Mouse (Mus musculus): Measurements from ENCODE around the gene Cflar.
"Not testable (repeated sequence)": the region's sequence is repeated elsewhere in the genome, so short reads cannot be mapped to it uniquely, and the experiment has no call there.

Cflar gene

DNA sequence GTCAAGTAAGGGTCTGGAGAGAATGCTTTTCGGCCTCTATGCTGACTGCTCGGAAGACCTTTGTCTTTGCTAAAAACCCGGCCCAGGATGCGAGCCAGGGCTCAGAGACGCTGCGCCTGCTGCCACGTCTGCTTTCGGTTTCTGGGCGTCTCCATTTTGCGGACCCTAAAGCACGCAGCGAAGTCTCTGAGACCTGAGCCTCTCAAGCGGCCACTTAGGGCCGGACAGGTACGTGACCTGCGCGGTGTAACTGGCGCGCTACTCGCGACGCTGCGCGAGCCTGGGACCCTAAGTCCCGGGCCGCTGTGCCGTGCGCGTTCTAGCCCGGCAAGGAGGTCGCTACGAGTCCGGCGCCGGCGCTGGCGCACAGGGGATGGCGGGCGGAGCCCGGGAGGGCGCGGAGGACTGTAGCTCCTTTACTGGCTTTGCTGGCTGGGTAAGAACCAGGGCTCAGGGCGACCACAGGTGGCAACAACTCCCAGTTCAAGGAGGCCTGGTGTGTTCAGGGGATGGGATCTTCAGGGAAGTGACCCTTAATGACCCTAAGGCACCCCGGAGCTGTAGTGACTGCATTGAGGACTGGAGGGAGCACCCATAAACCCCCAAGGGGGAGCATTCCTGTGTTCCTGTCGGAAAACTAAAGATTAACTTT, at the start of gene Cflar:
Gene Cflar (plus strand): TSS at position 144 of the 652 bp plus-strand sequence.
- in situ Hi-C loops (cut with MboI, MseI): no loop called here

DNA sequence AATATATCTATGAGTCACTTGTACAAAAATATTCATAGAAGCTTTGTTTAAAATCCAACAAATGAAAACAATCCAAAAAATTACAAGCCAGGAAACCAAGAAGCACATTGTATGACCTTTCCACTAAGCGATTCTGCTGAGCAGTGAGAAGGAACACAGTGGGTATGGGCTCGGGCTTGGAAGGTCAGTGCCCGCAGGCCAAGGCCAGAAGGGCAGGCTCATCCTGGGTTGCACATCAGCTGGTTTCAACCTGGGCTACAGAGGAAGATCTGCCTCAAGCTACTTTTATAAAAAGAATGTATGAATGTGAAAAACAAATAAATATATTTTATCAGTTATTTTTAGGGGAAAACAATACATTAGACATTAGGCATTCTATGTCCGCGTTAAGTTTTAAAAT, 48.6 kb upstream of the Cflar start:
- in situ Hi-C loops (cut with MboI, MseI): not testable (repeated sequence)

DNA sequence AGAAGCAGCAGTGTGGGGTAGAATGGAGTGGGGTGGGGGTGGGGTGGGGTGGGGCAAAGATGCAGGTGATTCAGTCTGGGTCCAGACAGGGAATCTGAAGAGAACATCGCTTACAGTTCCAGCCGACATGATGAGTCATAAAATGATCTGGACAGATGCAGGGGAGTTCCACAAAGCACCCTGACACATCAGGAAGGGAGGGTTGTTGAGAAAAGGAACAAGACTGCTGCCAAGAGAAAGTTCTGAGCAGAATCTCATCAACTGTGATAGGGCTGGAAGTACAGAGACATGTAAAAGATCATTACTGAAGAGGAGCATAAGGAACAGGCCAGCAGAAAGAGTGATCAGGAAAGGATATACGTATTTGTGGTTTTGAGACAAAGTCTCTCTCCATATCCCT, 47.9 kb upstream of the Cflar start:
- in situ Hi-C loops (cut with MboI, MseI): not testable (repeated sequence)

DNA sequence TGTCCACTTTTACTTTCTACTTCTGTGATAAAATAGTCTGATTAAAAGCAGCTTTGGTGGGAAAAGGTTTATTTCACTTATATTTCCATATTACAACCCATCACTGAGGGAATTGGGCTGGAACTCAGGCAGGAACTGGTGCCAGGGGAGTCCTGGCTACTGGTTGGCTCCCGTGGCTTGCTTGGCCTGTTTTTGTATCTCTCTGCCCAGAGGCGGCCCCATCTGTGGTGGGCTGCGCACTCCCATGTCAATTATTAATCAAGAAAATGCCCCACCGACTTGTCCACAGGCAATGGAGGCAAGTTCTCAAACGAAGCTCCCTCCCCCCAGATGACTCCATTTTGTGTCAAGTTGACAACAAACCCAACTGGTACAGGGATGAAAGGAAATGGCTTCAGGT, 43.1 kb upstream of the Cflar start:
- in situ Hi-C loops (cut with MboI, MseI): no loop called here

DNA sequence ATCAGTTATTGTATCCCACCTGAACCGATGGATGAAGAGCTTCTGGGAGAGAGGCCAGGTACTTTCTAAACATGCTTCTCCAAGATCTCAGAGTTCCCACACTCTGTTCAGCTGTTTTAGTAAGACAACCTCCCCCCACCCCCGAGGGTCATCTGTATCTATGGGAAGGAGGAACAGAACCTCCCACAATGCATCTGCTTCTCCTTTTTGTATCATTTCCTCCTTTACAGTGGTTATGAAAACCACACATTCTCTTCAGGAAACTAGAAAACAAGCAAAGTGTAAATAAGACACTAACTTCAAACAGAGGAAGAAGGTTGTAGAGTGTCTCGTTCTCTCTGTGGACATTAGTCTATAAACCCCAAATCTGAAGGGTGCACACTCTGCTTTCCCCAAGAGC, 41.7 kb upstream of the Cflar start:
- in situ Hi-C loops (cut with MboI, MseI): not testable (repeated sequence)

DNA sequence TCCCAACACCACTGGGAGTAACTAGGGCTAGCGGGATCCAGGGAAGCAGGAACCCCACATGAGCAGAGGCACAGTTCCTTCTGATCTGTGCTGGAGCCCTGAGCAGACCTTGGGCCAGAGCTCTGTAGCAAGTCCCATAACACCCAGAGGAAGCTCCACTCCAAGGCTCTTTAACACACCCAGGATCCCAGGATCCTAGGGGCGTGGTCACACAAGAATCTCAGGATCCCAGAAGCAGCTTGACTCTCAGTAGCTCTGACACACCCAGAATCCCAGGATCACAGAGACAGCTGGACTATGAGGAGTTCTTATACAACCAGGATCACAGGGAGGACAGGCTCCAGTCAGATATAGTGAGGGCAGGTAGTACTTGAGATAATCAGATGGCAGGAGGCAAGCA, 39.2 kb upstream of the Cflar start:
- in situ Hi-C loops (cut with MboI, MseI): no loop called here

DNA sequence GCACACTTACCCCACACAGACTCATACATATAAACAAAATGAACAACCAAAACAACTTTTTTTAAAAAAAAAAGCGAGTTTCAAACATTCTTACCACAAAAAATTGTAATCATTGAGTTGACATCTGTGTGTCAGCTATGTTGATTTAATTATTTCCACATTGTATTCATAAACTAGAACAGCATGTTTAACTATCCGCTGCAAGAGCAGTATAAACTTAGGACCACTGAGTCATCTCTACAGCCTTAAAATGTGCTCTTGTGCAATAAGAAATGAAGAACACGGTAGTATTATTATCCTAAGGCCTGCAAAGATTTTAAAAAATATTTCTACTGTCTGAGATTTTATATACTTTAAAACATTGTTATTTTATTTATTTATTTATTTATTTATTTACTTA, 36.3 kb upstream of the Cflar start:
- in situ Hi-C loops (cut with MboI, MseI): no loop called here

DNA sequence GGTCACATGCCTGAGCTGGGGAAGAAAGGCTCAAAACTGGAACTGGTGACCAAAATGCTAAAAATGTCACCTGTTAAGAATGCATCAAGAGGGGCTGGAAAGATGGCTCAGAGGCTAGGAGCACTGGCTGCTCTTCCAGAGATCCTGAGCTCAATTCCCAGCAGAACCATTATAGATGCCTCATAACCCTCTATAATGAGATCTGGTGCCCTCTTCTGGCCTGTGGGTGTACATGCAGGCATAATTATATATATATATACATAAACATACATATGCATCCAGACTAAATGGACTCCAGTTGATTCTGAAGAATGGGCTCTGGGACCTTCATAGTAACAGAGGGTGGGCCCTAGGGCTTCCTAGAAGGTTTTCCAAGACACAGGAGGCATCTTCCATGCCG, 33.7 kb upstream of the Cflar start:
- in situ Hi-C loops (cut with MboI, MseI): no loop called here

DNA sequence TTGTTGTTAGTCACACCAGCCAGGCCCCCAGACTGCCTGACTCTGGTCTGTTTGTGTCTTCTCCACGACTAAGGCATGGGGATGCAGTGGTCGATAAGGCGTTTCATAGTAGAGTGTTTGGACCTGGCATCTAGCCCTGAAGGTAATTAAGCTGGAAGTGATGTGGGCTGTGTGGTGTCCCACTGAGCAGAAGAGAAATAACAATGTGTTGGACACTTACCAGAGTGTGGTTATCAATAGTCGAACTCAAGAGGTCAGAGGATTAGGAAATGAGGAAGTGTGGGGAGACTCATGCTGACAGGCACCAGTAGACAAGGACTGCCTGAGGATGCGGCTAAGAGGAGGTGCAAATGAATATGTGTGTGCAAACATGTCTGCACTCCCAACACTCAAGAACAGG, 32.9 kb upstream of the Cflar start:
- in situ Hi-C loops (cut with MboI, MseI): not testable (repeated sequence)

DNA sequence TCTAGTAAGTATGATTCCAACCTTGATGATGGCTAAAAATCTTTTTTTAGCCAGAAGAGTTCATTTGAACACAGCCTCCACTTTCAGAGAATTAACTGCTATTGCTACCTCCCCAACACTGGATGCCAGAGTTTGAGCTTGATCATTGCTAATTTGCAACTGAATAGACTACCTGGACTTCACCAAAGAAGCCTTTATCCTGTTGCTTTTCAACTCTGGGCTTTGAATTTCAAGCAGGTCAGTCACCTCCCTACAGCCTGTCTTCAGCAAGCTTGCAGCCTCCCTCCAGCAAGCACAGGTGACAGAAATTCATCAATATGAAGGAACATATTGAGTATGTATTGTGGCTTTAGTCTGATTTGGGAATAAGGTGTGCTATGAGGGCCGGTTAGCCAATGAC, 21.9 kb upstream of the Cflar start:
- in situ Hi-C loops (cut with MboI, MseI): no loop called here

DNA sequence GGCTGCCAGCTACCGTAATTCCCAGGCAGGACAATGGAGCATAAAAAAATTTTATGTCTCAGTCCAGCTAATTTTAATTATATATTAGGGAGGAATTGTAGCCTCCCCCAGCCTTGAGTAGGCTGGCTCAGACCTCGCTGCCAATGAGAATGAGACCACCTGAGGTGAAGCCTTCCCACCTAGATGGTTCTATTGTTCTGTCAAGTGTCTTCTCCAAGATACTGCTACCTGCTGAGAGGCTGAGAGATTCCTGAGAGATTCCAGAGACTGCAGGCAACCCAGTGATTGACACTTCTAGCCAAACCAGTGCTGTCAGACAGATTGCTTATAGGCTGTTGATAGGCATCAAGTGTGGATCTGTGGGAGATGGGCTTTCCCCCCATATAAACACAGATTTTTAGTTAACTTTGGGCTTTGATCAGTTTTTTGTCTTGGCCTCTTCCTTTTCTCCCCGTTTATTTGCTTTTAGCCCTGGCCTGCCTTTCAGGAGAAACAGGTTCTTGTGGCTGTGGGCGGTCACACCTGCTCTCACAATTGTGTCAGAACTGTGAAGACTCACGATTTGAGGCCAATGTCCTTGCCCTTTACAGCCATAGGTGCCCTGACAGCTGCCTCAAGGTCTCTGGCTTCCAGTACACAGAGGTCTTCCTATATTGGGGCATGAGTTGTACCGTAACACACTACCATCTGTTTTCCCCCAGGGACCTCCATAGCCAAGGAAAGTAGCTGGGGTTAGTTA, 21.1 kb upstream of the Cflar start:
- in situ Hi-C loops (cut with MboI, MseI): loop anchor here (5.0 kb wide), 1 partner anchor 202 kb away; no protein-coding TSS in a partner anchor

DNA sequence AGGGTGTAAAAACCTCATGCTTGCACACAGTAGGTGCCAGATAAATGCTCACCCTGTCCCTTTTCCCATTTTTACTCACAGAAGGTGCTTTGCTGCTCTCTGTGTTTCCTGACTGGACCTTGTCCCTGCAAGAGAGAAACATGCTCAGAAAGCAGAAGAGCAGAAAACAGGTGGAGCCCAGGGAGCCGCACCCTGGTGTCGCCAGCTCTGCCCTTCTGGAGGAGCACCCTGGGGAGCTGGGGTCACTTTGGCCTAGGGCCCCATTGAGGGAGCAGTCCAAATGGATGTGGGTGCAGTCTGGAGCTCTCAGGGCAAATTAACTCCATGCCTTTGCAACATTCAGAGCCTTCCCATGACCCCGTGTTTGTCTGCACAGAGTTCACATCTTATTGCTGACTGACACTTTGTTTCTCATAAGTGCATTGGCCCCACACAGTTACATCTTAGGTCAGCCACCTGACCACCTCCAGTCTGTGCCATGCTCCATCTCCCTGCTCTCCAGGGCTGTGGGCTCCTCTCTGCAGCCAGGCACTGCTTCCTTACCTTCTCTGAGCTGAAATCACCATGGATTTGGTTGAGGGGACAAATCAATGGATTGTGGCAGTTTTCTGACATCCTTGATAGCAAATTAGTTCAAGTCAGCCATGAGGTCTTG, 20.3 kb upstream of the Cflar start:
- in situ Hi-C loops (cut with MboI, MseI): loop anchor here (5.0 kb wide), 1 partner anchor 201 kb away; no protein-coding TSS in a partner anchor

DNA sequence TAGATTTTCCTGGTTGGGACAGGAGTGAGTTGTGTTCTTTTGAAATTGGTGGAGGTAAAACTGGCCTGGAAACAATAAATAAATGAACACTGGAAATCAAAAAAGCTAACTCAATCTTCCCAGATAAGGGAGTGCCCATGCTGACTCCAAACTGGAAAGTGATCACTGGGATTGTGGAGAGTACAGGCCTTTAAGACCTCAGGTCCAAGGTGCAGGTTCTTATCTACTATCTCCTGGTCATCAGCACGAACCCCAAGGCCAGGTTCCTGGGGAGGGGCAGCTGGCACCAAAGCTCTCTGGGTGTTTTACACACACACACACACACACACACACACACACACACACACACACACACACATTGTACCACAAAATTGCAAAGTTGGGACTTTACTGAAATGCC, 19.6 kb upstream of the Cflar start:
- in situ Hi-C loops (cut with MboI, MseI): loop anchor here (5.0 kb wide), 1 partner anchor 201 kb away; no protein-coding TSS in a partner anchor

DNA sequence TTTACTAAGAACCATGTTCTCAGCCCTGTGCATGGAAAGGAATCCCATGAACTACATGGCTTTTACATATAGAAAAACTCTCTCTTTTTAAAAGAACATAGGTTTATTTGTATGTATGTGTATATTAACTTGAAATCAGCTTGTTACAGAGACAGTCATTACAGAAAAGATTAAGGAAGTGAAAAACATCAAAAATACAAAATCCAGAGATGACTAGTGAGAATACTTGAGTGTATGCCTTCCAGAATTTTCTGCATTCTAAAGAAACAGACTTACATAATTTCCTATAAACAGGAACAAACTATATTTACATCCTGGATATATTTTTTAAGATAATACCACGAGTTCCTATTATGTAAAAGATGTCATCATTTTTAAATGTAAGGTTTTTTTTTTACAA, 17.6 kb upstream of the Cflar start:
- in situ Hi-C loops (cut with MboI, MseI): loop anchor here (5.0 kb wide), 1 partner anchor 199 kb away; no protein-coding TSS in a partner anchor

DNA sequence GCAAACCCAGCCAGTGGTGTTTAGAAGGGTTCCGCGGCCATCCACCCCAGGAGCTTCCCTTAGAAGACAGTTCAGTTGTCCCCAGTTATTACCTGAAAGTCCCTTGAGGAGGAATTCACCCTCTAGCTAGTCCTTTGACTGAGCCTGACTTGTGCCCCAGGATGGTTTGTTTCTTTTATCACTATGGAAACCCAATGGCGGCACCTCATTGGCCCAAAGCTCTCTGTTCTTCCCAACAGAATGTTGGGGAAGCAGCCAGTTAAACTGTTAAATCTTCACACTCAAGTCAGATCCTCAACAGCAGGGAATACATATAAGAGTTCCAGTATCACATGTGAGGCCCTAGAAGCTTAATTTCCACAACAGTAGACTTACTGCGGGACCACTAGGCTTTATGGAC, 15.5 kb upstream of the Cflar start, which contains the start of gene Als2cr12:
Gene Als2cr12 (minus strand): TSS at position 180 of the 400 bp plus-strand sequence.
- in situ Hi-C loops (cut with MboI, MseI): not testable (repeated sequence)

DNA sequence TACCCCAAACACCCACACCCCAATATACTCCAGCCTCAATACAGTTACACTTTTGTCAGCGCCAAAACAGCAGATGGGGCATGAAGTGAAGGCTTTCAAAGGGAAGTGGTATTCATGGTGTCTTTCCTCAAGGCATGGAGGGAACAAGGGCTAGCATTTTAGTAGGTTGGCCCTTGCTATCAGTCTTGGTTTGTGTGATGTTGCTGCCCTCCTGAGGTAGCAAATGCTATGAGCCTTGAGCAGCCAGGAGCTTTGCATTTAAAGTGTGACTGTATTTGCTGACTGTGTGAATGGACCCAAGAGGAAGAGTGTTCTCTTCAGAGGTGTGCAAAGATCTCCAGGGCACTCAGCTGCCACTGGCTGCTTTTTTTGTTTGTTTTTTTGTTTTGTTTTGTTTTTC, 13.7 kb upstream of the Cflar start:
- in situ Hi-C loops (cut with MboI, MseI): not testable (repeated sequence)

DNA sequence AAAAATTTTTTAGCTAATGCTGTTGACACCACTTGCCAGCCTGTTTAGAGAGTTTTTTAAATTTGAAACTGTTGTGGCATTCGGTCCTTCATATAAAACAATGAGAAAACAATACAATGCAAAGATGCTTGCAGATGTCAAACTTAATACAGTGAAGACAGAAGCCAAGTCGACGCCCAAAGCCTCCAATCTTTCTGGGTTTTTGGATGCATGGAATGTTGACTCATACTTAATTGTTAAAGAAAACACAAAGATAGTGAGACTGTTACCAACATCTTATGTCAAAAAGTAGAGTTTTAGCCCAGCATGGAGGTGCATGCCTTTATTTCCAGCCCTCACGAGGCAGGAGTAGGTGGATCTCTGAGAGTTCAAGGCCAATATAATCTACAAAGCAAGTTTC, 12.5 kb upstream of the Cflar start:
- in situ Hi-C loops (cut with MboI, MseI): no loop called here

DNA sequence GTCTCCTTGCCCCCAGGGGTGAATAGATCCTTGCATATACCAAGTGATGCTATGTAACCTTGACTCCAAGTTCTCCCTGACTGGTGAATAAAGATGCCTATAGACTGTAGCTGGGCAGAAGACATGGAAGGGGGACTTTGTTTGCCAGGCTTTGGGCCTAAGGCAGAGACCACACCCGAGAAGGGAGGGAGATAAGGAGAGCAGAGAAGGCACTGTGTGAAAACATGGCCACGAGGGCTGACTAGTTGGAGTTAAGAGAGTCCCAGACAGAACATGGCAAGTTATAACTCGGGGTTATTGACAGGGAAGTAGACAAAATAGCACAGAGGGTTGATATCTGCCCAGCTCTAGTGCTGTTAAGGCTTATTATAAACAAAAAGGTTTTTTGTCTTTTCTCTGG, 11.3 kb upstream of the Cflar start:
- in situ Hi-C loops (cut with MboI, MseI): no loop called here

DNA sequence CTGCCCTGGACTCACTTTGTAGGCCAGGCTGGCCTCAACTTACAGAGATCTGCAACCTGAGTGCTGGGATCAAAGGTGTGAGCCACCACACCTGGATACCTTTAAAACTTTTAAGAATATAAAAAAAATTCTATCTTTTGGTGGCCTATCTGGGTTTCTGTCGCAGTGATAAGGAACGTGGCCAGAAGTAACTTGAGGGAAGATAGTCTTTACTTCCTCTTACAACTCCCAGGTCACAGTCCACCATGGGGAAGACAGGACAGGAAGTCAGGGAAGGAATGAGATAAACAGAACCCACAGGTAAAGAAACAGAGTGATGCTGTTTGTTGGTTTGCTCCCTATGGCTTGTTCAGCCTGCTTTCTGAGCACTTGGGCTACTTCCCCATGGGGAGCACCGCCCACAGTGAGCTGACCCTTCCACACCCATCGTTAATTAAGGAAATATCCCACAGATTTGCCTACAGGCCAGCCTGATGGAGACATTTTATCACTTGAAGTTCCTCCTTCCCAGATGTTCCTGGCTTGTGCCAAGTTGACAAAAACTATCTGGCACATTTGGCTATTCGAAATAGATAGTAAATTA, 10.6 kb upstream of the Cflar start:
- in situ Hi-C loops (cut with MboI, MseI): not testable (repeated sequence)

DNA sequence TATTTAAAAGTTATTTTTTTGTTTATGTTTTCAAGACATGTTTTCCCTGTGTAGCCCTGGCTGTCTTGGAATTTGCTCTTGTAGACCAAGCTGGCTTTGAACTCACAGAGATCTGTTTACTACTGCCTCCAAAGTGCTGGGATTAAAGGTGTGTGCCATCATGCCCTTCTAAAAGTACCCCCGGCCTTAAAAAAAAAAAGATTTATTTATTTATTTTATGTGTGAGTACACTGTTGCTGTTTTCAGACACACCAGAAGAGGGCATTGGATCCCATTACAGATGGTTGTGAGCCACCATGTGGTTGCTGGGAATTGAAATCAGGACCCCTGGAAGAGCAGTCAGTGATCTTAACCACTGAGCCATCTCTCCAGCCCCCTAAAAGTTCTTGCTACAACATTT, 1.3 kb upstream of the Cflar start:
- in situ Hi-C loops (cut with MboI, MseI): not testable (repeated sequence)

DNA sequence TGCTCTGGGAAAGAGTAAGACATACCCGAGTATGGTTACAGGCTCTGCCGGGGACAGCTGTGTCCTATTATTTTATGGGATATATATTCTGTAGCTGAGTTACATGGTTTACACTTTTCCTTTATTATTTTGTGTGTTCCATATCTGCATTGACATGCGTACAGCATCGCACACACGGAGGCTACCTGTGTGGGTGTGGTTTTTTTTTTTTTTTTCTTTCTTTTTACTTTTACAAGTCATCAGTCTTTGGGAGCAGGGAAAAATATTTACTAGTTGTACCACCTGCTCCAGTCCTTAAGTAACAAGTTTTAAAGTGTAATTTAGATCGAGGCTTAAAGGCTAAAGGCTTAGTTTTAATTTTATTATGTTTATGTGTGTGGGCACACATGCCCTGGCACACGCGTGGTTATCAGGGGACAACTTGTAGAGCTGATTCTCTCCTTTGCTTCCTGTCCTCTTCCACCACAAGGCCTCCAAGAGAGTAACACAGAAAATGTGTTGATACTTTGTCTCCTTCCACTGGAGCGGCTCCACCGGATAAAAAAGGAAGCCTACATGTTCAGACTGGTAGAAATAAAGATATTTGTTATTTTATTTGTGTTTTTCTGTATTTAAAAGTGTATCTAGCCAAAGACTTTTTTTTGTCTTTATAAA, 470 bp upstream of the Cflar start:
- in situ Hi-C loops (cut with MboI, MseI): no loop called here
